Comparison of ENCODE assay signal across 8 mouse cellular contexts in genomic region chr9:45546024-45546638, GRCm38 (mm10).
A peak's percentile ranks its signal among the peaks of the same experiment; 100 is the strongest.
DNase-seq lines count a peak whose midpoint lies in the region; ATAC-seq and TF ChIP-seq lines count a peak whose summit lies in the region.
"Had no signal": no experiment of that assay in that cellular context is flagged by ENCODE, and none has a peak within 500 bp of the region (broad histone marks: within the 10 kb centered on the region; RNA-seq: fewer than 3 reads in every experiment).

No protein-coding gene starts in this region.

- no peak for DNase-seq in limb, embryonic 14.5 days (ENCODE audit: low spot score)
- DNase-seq in limb, embryonic 10.5 days (ENCODE audit: low spot score): no peak
- DNase-seq in forebrain, embryonic 10.5 days (ENCODE audit: extremely low spot score, low spot score): peak; percentile 23
- no peak for DNase-seq in hindbrain, embryonic 14.5 days (ENCODE audit: low spot score)
- DNase-seq in heart, embryonic 10.5 days (ENCODE audit: low spot score): no peak

- 0 out of 2 replicates have a peak, but pooled peaks cover 2% of the 10 kb centered on the region for H3K4me1 ChIP-seq in limb, embryonic 14.5 days (ENCODE audit: control insufficient read depth, insufficient read depth, low read length)
- peaks cover 11% of the 10 kb centered on the region for H3K4me1 ChIP-seq in limb, embryonic 10.5 days
- peaks cover 40% of the 10 kb centered on the region for H3K4me1 ChIP-seq in forebrain, embryonic 10.5 days
- peaks cover 27% of the 10 kb centered on the region for H3K4me1 ChIP-seq in hindbrain, embryonic 14.5 days (replicated peaks; ENCODE audit: control insufficient read depth, insufficient read depth, low read length)
- H3K4me1 ChIP-seq in olfactory bulb, adult 2 months (ENCODE audit: control insufficient read depth, insufficient read depth, low read length): peaks cover 51% of the 10 kb centered on the region
- H3K4me1 ChIP-seq in heart, embryonic 10.5 days: peaks cover 6% of the 10 kb centered on the region

- no peak overlapping the region for H3K4me3 ChIP-seq in limb, embryonic 14.5 days (replicated peaks; ENCODE audit: low read length)
- no peak overlapping the region for H3K4me3 ChIP-seq in limb, embryonic 10.5 days
- H3K4me3 ChIP-seq in forebrain, embryonic 10.5 days: no peak overlapping the region
- no peak overlapping the region for H3K4me3 ChIP-seq in hindbrain, embryonic 14.5 days (replicated peaks; ENCODE audit: low read length)
- H3K4me3 ChIP-seq in olfactory bulb, adult 2 months (ENCODE audit: insufficient read depth, low read depth, low read length): no peak overlapping the region
- H3K4me3 ChIP-seq in heart, embryonic 10.5 days: no peak overlapping the region
- H3K4me3 ChIP-seq: megakaryocyte, embryonic 14.5 days had no signal

- H3K9me3 ChIP-seq in limb, embryonic 14.5 days (ENCODE audit: control insufficient read depth, low read length): no peaks in the 10 kb centered on the region
- no peaks in the 10 kb centered on the region for H3K9me3 ChIP-seq in limb, embryonic 10.5 days (replicated peaks)
- no peaks in the 10 kb centered on the region for H3K9me3 ChIP-seq in forebrain, embryonic 10.5 days
- no peaks in the 10 kb centered on the region for H3K9me3 ChIP-seq in hindbrain, embryonic 14.5 days (ENCODE audit: control insufficient read depth, low read length)
- H3K9me3 ChIP-seq in heart, embryonic 10.5 days: no peaks in the 10 kb centered on the region
- H3K9me3 ChIP-seq: megakaryocyte, embryonic 14.5 days had no signal

- peak; percentile 67; the same call in 1 of the 2 replicates for ATAC-seq in limb, embryonic 14.5 days (ENCODE audit: low FRiP score, low read depth)
- ATAC-seq in hindbrain, embryonic 14.5 days (ENCODE audit: low FRiP score): no peak; the same call in 1 of the 2 replicates
- ATAC-seq in monocyte, adult 5-6 weeks (replicated peaks; ENCODE audit: insufficient number of reproducible peaks, low FRiP score, low TSS enrichment, poor library complexity, severe bottlenecking): no peak

- no peak overlapping the region for H3K4me2 ChIP-seq in limb, embryonic 14.5 days (replicated peaks; ENCODE audit: low read depth, low read length, severe bottlenecking)
- no peak overlapping the region for H3K4me2 ChIP-seq in hindbrain, embryonic 14.5 days (replicated peaks)

- no peak for TF ChIP-seq CTCF in olfactory bulb, adult 2 months (IDR thresholded peaks at IDR 0.05; ENCODE audit: insufficient read depth, low read depth, low read length)

- H3K36me3 ChIP-seq in limb, embryonic 14.5 days (ENCODE audit: control insufficient read depth, insufficient read depth, low read length): no peaks in the 10 kb centered on the region
- no peaks in the 10 kb centered on the region for H3K36me3 ChIP-seq in limb, embryonic 10.5 days
- no peaks in the 10 kb centered on the region for H3K36me3 ChIP-seq in forebrain, embryonic 10.5 days (replicated peaks)
- H3K36me3 ChIP-seq in hindbrain, embryonic 14.5 days (replicated peaks; ENCODE audit: control insufficient read depth, insufficient read depth): no peaks in the 10 kb centered on the region
- H3K36me3 ChIP-seq in heart, embryonic 10.5 days: no peaks in the 10 kb centered on the region

- 45% methylated on average over 13 of the region's 13 CpGs for WGBS in limb, embryonic 14.5 days
- WGBS in limb, embryonic 10.5 days: 75% methylated on average over 13 of the region's 13 CpGs
- WGBS in forebrain, embryonic 10.5 days: 53% methylated on average over 13 of the region's 13 CpGs
- WGBS in hindbrain, embryonic 14.5 days: 30% methylated on average over 13 of the region's 13 CpGs
- 32% methylated on average over 13 of the region's 13 CpGs for WGBS in olfactory bulb, adult 2 months
- 52% methylated on average over 13 of the region's 13 CpGs for WGBS in heart, embryonic 10.5 days

- H3K27ac ChIP-seq in limb, embryonic 14.5 days (replicated peaks; ENCODE audit: low read depth, low read length): no peak overlapping the region
- no peak overlapping the region for H3K27ac ChIP-seq in limb, embryonic 10.5 days
- peak overlapping the region; percentile 69 for H3K27ac ChIP-seq in forebrain, embryonic 10.5 days
- H3K27ac ChIP-seq in hindbrain, embryonic 14.5 days: 0 out of 2 replicates have a peak overlapping the region, but pooled peaks have one; percentile 34
- H3K27ac ChIP-seq in olfactory bulb, adult 2 months (ENCODE audit: insufficient read depth, low read depth, low read length): peak overlapping the region; percentile 72
- no peak overlapping the region for H3K27ac ChIP-seq in heart, embryonic 10.5 days

- no peak for TF ChIP-seq POLR2A in limb, embryonic 14.5 days (IDR thresholded peaks at IDR 0.05; ENCODE audit: borderline replicate concordance, extremely low read depth, insufficient read depth, insufficient read length)
- no peak for TF ChIP-seq POLR2A in olfactory bulb, adult 2 months (IDR thresholded peaks at IDR 0.05; ENCODE audit: insufficient read depth, low read depth, low read length)

- H3K9ac ChIP-seq in limb, embryonic 14.5 days (ENCODE audit: low read depth, low read length, severe bottlenecking): no peak overlapping the region
- no peak overlapping the region for H3K9ac ChIP-seq in hindbrain, embryonic 14.5 days

- H3K27me3 ChIP-seq in limb, embryonic 14.5 days (ENCODE audit: control insufficient read depth, insufficient read depth, low read length): no peaks in the 10 kb centered on the region
- H3K27me3 ChIP-seq in limb, embryonic 10.5 days (ENCODE audit: low read depth, poor library complexity, severe bottlenecking): peaks cover 9% of the 10 kb centered on the region; the same call in 1 of the 2 replicates
- no peaks in the 10 kb centered on the region for H3K27me3 ChIP-seq in forebrain, embryonic 10.5 days (ENCODE audit: poor library complexity, severe bottlenecking)
- no peaks in the 10 kb centered on the region for H3K27me3 ChIP-seq in hindbrain, embryonic 14.5 days (ENCODE audit: control insufficient read depth, insufficient read depth, low read length)
- peaks cover 18% of the 10 kb centered on the region for H3K27me3 ChIP-seq in heart, embryonic 10.5 days (ENCODE audit: insufficient read depth, poor library complexity, severe bottlenecking)

Comparison
In these comparisons a context has a peak if more than half of its experiments do, and no peak if none do; other contexts are left out.
1. H3K27ac ChIP-seq: peak in forebrain, embryonic 10.5 days (single experiment), hindbrain, embryonic 14.5 days (single experiment) and olfactory bulb, adult 2 months (single experiment); none in limb, embryonic 14.5 days (single experiment), limb, embryonic 10.5 days (single experiment) and heart, embryonic 10.5 days (single experiment).